Mouse (Mus musculus) heart, adult 9 months (tissue): ENCODE measurements around the gene Uap1l1.
"Not testable (repeated sequence)": the region's sequence is repeated elsewhere in the genome, so short reads cannot be mapped to it uniquely, and the experiment has no call there.

Experiments
- DNase-seq, 2 experiments: peaks; one replicate each; pipeline ENCODE4 v3.0.0; 2022; ENCODE audit warnings: low spot score in 2 of 2

The Uap1l1 gene

GRCm38 (mm10) chr2:25365091-25365761 is at the start of gene Uap1l1:
Uap1l1 (minus strand) TSS chr2:25365682.
- peak; percentile 83 for DNase-seq

- DNase-seq: not testable (repeated sequence)
Observed at GRCm38 (mm10) chr2:25413436-25413835, 48.0 kb upstream of the Uap1l1 start.

- no peak for DNase-seq
Observed at GRCm38 (mm10) chr2:25408908-25409307, 43.4 kb upstream of the Uap1l1 start.

- no peak for DNase-seq
Observed at GRCm38 (mm10) chr2:25403994-25404393, 38.5 kb upstream of the Uap1l1 start.

GRCm38 (mm10) chr2:25402972-25403601 is 37.6 kb upstream of the Uap1l1 start:
- DNase-seq: peak; percentile 73 to 77

- peak; percentile 39 to 56 for DNase-seq
Observed at GRCm38 (mm10) chr2:25402377-25402971, 37.0 kb upstream of the Uap1l1 start.

- peak; percentile 50 to 65 for DNase-seq
Observed at GRCm38 (mm10) chr2:25400764-25401163, 35.3 kb upstream of the Uap1l1 start.

GRCm38 (mm10) chr2:25400291-25400690 is 34.8 kb upstream of the Uap1l1 start:
- DNase-seq: peak; percentile 76 to 77

- no peak for DNase-seq
Observed at GRCm38 (mm10) chr2:25399051-25399450, 33.6 kb upstream of the Uap1l1 start, which contains the start of gene Npdc1. Npdc1 (plus strand) TSS chr2:25399351.

GRCm38 (mm10) chr2:25398065-25398464 is 32.6 kb upstream of the Uap1l1 start:
- DNase-seq: no peak

GRCm38 (mm10) chr2:25397010-25397409 is 31.5 kb upstream of the Uap1l1 start:
- DNase-seq: no peak

GRCm38 (mm10) chr2:25396597-25396983 is 31.1 kb upstream of the Uap1l1 start:
- DNase-seq: peak in 1 of 2 experiments; percentile 30

GRCm38 (mm10) chr2:25395721-25396596 is 30.5 kb upstream of the Uap1l1 start, which contains the start of gene Entpd2:
Entpd2 (plus strand) TSS chr2:25395874.
- DNase-seq: peak; percentile 42 to 48

GRCm38 (mm10) chr2:25394281-25395221 is 29.1 kb upstream of the Uap1l1 start:
- DNase-seq: peak; percentile 68 to 72

GRCm38 (mm10) chr2:25391266-25391665 is 25.8 kb upstream of the Uap1l1 start:
- peak in 1 of 2 experiments; percentile 27 for DNase-seq

GRCm38 (mm10) chr2:25384492-25384891 is 19.0 kb upstream of the Uap1l1 start:
- no peak for DNase-seq

- peak in 1 of 2 experiments; percentile 63 for DNase-seq
Observed at GRCm38 (mm10) chr2:25376589-25376988, 11.1 kb upstream of the Uap1l1 start.

- DNase-seq: no peak
Observed at GRCm38 (mm10) chr2:25373431-25373830, 7.9 kb upstream of the Uap1l1 start.

GRCm38 (mm10) chr2:25372644-25373391 is 7.3 kb upstream of the Uap1l1 start:
- DNase-seq: no peak
